Mouse (Mus musculus): ENCODE data around the gene Lingo3.
A peak's percentile ranks its signal among the peaks of the same experiment; 100 is the strongest.

Lingo3 gene

GRCm38 (mm10) chr10:80843931-80844547, at the start of gene Lingo3:
TSS of gene Lingo3 (minus strand) at chr10:80844039.
- DNase-seq (ENCODE audit: low spot score): no peak

GRCm38 (mm10) chr10:80887181-80887580, 43.3 kb upstream of the Lingo3 start:
- no peak for DNase-seq (ENCODE audit: low spot score)

GRCm38 (mm10) chr10:80881301-80881700, 37.5 kb upstream of the Lingo3 start:
- DNase-seq (ENCODE audit: low spot score): no peak

DNA sequence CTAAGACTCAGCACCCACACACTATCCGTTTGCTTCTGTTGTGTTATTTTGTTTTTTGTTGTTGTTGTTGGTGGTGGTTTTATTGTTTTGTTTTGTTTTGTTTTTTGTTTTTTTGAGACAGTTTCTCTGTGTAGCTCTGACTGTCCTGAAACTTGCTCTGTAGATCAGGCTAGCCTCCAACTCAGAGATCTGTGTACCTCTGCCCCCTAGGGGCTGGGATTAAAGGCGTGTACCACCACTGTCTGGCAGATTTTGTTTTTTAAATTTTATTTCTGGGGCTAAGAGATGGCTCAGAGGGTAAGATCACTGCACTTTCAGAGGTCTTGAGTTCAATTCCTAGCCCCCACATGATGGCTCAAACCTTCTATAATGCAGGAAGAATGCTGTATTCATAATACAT, 37.1 kb upstream of the Lingo3 start:
- no peak for DNase-seq (ENCODE audit: low spot score)

DNA sequence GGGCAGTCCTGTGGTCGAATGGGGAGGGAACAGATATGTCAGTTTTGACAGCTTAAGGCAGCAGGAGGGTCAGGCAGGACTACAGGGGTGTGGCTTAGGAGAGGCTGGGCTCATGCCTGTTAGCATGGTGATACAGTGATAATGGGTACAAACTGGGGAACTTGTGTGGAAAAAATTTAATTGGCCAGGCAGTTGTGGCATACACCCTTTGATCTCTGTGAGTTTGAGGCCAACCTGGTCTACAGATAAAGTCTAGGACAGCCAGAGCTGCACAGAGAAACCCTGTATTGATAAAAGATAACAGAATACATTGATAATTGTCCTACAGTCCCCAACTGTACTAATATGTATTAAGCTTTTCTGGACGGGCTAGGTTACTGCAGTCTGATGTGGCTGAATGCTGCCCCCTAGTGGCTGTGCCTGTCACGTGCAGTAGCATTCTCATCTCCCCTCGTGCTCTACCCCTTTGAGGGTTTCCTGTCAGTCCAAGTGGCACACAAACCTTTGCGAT, 36.3 kb upstream of the Lingo3 start:
- DNase-seq (ENCODE audit: low spot score): no peak

GRCm38 (mm10) chr10:80876594-80876993, 32.8 kb upstream of the Lingo3 start:
- no peak for DNase-seq (ENCODE audit: low spot score)

- DNase-seq (ENCODE audit: low spot score): no peak
These were observed 32.2 kb upstream of the Lingo3 start for GRCm38 (mm10) chr10:80876028-80876427.

DNA sequence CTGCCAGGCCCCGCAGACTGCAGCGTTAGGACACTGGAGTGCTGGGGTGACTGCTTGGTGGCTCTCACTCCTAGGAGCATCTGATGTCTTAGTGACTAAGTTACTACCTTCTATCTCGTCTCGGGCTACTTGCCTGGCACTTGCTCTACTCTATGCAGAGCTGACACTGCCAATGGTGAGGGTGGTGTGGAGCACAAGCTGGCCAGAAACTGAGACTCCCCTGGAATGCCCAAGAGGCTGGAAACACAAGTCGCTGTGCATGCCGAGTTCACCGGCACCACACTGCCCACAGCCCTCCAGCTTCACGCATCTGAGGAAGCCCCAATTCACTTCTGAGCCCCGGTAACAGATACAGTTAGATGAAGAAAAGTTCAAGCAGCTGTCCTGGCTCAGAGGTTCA, 30.2 kb upstream of the Lingo3 start:
- DNase-seq (ENCODE audit: low spot score): no peak

- DNase-seq (ENCODE audit: low spot score): no peak
These were observed 27.7 kb upstream of the Lingo3 start, which contains the start of gene Tmprss9 for GRCm38 (mm10) chr10:80871581-80871980. TSS of gene Tmprss9 (plus strand) at chr10:80871848.

- DNase-seq (ENCODE audit: low spot score): no peak
These were observed 27.2 kb upstream of the Lingo3 start for GRCm38 (mm10) chr10:80870993-80871392.

DNA sequence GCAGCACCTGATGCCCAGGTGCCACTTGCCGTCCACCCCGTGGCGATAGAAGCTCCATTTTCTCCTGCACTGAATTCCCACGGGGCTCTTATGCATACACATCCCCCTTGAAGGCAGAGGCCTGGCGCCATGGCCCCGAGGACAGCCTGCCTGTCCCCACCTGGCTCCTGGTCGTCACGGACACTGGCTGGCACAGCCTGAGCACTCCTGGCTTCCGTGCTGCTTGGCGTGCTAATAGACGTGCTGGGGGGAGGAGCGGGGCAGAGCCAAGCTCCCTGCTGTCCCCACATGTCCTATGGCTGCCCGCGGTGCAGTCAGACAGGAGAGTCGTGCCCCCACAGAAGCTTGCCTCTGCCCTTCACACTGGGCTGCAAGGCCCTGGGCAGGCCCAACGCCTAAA, 20.6 kb upstream of the Lingo3 start:
- no peak for DNase-seq (ENCODE audit: low spot score)

GRCm38 (mm10) chr10:80862305-80862704, 18.5 kb upstream of the Lingo3 start:
- no peak for DNase-seq (ENCODE audit: low spot score)

- DNase-seq (ENCODE audit: low spot score): no peak
These were observed 14.6 kb upstream of the Lingo3 start for GRCm38 (mm10) chr10:80858350-80858935.

DNA sequence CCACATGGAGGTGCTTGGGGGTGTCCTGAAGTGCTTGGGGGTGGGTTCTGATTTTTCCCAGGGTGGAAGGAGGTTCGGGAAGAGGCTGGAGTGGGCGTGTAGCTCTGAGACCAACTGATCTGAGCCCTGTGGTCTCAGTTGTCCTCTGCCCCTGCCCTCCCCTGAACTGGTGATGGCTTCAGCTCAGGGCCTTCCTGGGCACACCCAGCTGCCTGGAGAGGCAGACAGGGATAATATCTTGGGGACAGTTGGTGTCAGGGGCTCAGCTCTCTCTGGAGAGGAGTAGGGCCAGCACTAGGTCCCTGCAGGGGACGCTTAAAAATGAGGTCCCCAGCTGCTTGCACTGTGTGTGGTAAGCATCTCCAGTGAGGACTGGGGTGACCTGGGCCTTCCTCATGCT, 14.0 kb upstream of the Lingo3 start:
- no peak for DNase-seq (ENCODE audit: low spot score)

GRCm38 (mm10) chr10:80857386-80857785, 13.5 kb upstream of the Lingo3 start:
- no peak for DNase-seq (ENCODE audit: low spot score)

- no peak for DNase-seq (ENCODE audit: low spot score)
These were observed 13.1 kb upstream of the Lingo3 start for GRCm38 (mm10) chr10:80856908-80857307.

- DNase-seq (ENCODE audit: low spot score): no peak
These were observed 12.4 kb upstream of the Lingo3 start for GRCm38 (mm10) chr10:80856267-80856666.

DNA sequence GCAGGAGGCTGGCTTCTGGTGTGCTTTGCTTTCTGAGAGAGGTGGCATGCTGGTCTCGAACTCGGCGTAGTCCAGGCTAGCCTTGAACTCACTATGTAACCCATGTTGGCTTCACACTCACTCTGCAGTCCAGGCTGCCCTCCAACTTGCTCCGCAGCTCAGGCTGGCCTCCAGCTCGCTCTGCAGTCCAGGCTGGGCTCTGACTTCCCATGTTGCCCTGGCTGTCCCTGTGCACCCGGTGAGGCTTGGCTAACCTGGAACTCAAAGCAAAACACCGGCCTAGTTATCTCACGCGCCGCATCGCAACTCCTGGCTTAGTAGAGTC, 11.9 kb upstream of the Lingo3 start:
- DNase-seq (ENCODE audit: low spot score): no peak

- DNase-seq (ENCODE audit: low spot score): peak; percentile 91
These were observed 11.3 kb upstream of the Lingo3 start, which contains the start of the genes Lsm7 and Sppl2b for GRCm38 (mm10) chr10:80854913-80855748. TSS of gene Lsm7 (minus strand) at chr10:80855209. TSS of gene Sppl2b (plus strand) at chr10:80855275.

DNA sequence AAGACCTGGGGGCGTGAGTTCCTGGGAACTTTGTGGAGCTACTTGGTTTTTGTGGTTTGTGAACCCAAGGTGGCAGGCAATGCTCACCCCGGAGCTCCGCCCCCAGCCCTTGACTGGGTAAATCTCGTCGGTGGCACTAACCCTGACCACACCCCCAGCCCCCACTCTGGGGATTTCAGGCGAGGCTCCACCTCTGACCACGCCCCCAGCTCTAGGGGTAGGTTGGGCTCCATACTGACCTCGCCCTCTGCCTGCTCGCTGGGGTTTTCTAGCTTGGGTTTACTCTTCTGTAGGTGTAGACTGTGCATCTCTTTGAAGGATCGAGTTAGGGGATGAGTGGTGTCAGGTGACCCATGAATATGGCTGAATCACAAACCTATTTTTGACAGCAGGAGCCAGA, 4.7 kb upstream of the Lingo3 start:
- DNase-seq (ENCODE audit: low spot score): no peak

GRCm38 (mm10) chr10:80845732-80846131, 1.9 kb upstream of the Lingo3 start:
- DNase-seq (ENCODE audit: low spot score): no peak

DNA sequence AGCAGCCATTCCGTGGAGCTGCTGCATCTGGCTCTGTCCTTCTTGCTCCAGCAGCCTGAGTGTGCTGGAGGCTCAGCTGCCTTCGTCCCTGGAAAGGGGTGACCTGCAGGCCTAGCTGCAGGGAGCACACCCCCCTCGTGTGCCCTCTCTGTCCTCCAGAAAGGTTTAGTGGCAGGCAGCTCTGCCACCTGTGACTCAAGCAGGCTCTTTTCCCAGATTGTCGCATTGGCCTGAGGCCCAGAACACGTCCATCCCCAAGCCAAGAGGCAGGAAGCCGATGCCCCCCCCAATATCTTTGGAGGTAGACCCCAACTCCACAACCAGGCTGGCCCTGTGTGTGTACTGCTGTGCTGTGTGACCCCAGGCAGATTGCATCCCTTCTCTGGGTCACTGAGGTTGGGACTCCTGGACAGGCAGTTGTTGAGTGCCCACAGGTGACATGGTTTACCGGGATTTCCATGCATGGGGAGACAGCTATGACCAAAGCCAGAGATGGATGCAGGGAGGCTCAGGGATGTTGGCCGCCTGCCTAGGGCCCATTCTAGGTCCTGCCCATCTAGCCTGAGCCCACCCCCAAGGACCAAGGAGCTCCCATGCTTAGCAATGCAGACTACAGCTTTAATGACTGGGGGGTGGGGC, 1.3 kb upstream of the Lingo3 start:
- DNase-seq (ENCODE audit: low spot score): no peak

All from layer of hippocampus, adult 9-10 months (tissue).